Mouse (Mus musculus): ENCODE measurements at regions not wholly inside any gene's neighbourhood (a gene's known extent, or its start where the extent isn't known, plus 50 kb on each side); places are given as distances from the start of the nearest gene placed in this dataset.

DNA sequence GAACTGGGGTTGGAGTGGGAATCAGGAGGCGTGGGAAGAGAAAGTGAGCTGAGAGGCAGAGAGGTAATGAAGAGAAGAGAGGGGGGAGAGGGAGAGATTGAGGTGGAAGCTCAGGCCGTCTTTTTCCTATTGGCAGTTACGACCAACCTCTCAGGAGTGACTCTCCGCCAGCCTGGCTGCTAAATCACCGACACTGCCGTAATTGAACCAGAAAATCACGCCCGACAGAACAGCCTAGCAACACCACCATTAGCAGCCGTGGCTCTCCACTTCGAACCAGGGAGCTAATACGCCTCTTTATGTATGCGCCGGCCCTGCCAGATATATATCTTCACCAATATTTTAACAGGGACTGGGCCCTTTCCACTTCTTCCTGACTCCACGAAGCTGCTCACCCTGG lies 173.5 kb upstream of the Prok2 start:
- Histone ChIP-seq H3K27ac (ENCODE audit: control insufficient read depth, low read depth, low read length) (no peak overlapping the region), H3K4me1 (ENCODE audit: control insufficient read depth in 1 of 2, insufficient read depth in 2 of 2, low read length in 2 of 2) (no peaks in the 10 kb centered on the region), H3K4me3 (ENCODE audit: control insufficient read depth in 1 of 2, insufficient read depth in 1 of 2, low read depth in 2 of 2, low read length in 2 of 2) (no peak overlapping the region), H3K9ac (ENCODE audit: control insufficient read depth, low read depth, low read length, poor library complexity, severe bottlenecking) (no peak overlapping the region), H3K36me3 (ENCODE audit: control insufficient read depth in 1 of 2, insufficient read depth in 2 of 2, low read length in 2 of 2) (no peaks in the 10 kb centered on the region), H3K9me3 (replicated peaks; ENCODE audit: insufficient read depth, low read length) (no peaks in the 10 kb centered on the region), H3K79me2 (ENCODE audit: control insufficient read depth, insufficient read depth, low read length, poor library complexity) (no peaks in the 10 kb centered on the region), H3K27me3 (ENCODE audit: control insufficient read depth in 1 of 2, insufficient read depth in 2 of 2, low read length in 2 of 2) (no peaks in the 10 kb centered on the region)
- DNase-seq (ENCODE audit: low read depth, low spot score), result no peak
- TF ChIP-seq NELFE (IDR thresholded peaks at IDR 0.05; ENCODE audit: low read depth, low read length) (no peak), ELF1 (IDR thresholded peaks at IDR 0.05; ENCODE audit: low read depth, low read length) (no peak)

- H3K79me2 ChIP-seq (ENCODE audit: control insufficient read depth, insufficient read depth, low read length, poor library complexity), result no peaks in the 10 kb centered on the region
- DNase-seq (ENCODE audit: low read depth, low spot score), result no peak
- H3K9ac ChIP-seq (ENCODE audit: control insufficient read depth, low read depth, low read length, poor library complexity, severe bottlenecking), result no peak overlapping the region
- H3K4me1 ChIP-seq (ENCODE audit: control insufficient read depth in 1 of 2, insufficient read depth in 2 of 2, low read length in 2 of 2), result no peaks in the 10 kb centered on the region
- H3K36me3 ChIP-seq (ENCODE audit: control insufficient read depth in 1 of 2, insufficient read depth in 2 of 2, low read length in 2 of 2), result no peaks in the 10 kb centered on the region
- H3K27me3 ChIP-seq (ENCODE audit: control insufficient read depth in 1 of 2, insufficient read depth in 2 of 2, low read length in 2 of 2), result no peaks in the 10 kb centered on the region
- H3K27ac ChIP-seq (ENCODE audit: control insufficient read depth, low read depth, low read length), result no peak overlapping the region
- H3K9me3 ChIP-seq (replicated peaks; ENCODE audit: insufficient read depth, low read length), result no peaks in the 10 kb centered on the region
- TF ChIP-seq MYC (IDR thresholded peaks at IDR 0.05; ENCODE audit: low read depth, low read length) (no peak), E2F4 (IDR thresholded peaks at IDR 0.05; ENCODE audit: borderline replicate concordance, low read depth, low read length) (no peak), POLR2AphosphoS2 (IDR thresholded peaks at IDR 0.05; ENCODE audit: low read length) (no peak), RCOR1 (IDR thresholded peaks at IDR 0.05; ENCODE audit: low read depth, low read length) (no peak), GABPA (IDR thresholded peaks at IDR 0.05; ENCODE audit: low read depth, low read length) (no peak), USF2 (IDR thresholded peaks at IDR 0.05; ENCODE audit: borderline replicate concordance in 1 of 2, insufficient read depth in 1 of 2, low read depth in 1 of 2, low read length in 2 of 2) (no peak), ETS1 (IDR thresholded peaks at IDR 0.05; ENCODE audit: low read depth, low read length) (no peak), USF1 (IDR thresholded peaks at IDR 0.05; ENCODE audit: low read depth, low read length) (no peak), ZC3H11A (IDR thresholded peaks at IDR 0.05; ENCODE audit: low read depth, low read length) (no peak), CHD2 (IDR thresholded peaks at IDR 0.05; ENCODE audit: low read length) (no peak), RAD21 (IDR thresholded peaks at IDR 0.05; ENCODE audit: low read depth, low read length) (no peak), MAX (IDR thresholded peaks at IDR 0.05; ENCODE audit: low read length) (no peak), KAT2A (conservative IDR thresholded peaks at IDR 0.05; ENCODE audit: low read depth, low read length) (no peak)
- H3K4me3 ChIP-seq (ENCODE audit: control insufficient read depth in 1 of 2, insufficient read depth in 1 of 2, low read depth in 2 of 2, low read length in 2 of 2), result no peak overlapping the region
Measured at GRCm38 (mm10) chr6:99898077-99898476, 171.9 kb upstream of the Prok2 start.

DNA sequence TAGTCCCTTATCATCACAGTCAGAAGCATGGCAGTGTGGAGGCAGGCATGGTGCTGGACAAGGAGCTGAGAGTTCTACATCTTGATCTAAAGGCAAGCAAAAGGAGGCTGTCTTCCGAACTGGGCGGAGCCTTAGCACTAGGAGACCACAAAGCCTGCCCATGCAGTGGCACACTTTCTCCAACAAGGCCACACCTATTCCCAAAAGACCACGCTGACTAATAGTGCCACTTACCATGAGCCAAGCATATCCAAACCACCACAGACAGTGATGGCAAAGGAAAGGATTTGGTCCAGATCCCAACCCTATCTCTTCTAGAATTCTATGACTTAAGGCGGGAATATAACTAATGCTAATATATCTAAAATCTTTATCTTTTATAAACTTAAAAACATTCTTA lies 169.4 kb upstream of the Prok2 start:
- no peaks in the 10 kb centered on the region for H3K79me2 ChIP-seq (ENCODE audit: control insufficient read depth, insufficient read depth, low read length, poor library complexity)
- H3K4me3 ChIP-seq (ENCODE audit: control insufficient read depth in 1 of 2, insufficient read depth in 1 of 2, low read depth in 2 of 2, low read length in 2 of 2), result no peak overlapping the region
- no peaks in the 10 kb centered on the region for H3K36me3 ChIP-seq (ENCODE audit: control insufficient read depth in 1 of 2, insufficient read depth in 2 of 2, low read length in 2 of 2)
- no peak for DNase-seq (ENCODE audit: low read depth, low spot score)
- no peak overlapping the region for H3K27ac ChIP-seq (ENCODE audit: control insufficient read depth, low read depth, low read length)
- H3K4me1 ChIP-seq (ENCODE audit: control insufficient read depth in 1 of 2, insufficient read depth in 2 of 2, low read length in 2 of 2), result no peaks in the 10 kb centered on the region
- H3K9ac ChIP-seq (ENCODE audit: control insufficient read depth, low read depth, low read length, poor library complexity, severe bottlenecking), result no peak overlapping the region
- H3K9me3 ChIP-seq (replicated peaks; ENCODE audit: insufficient read depth, low read length), result no peaks in the 10 kb centered on the region
- no peaks in the 10 kb centered on the region for H3K27me3 ChIP-seq (ENCODE audit: control insufficient read depth in 1 of 2, insufficient read depth in 2 of 2, low read length in 2 of 2)
- TF ChIP-seq ETS1 (IDR thresholded peaks at IDR 0.05; ENCODE audit: low read depth, low read length) (no peak), ZNF384 (IDR thresholded peaks at IDR 0.05; ENCODE audit: low read depth, low read length) (no peak), MEF2A (IDR thresholded peaks at IDR 0.05; ENCODE audit: extremely low read depth, insufficient replicate concordance, low read depth, low read length, poor library complexity, severe bottlenecking) (no peak), UBTF (IDR thresholded peaks at IDR 0.05; ENCODE audit: borderline replicate concordance, insufficient read depth, low read depth, low read length) (no peak), TCF12 (IDR thresholded peaks at IDR 0.05; ENCODE audit: low read depth, low read length) (no peak), USF1 (IDR thresholded peaks at IDR 0.05; ENCODE audit: low read depth, low read length) (no peak), CTCF (IDR thresholded peaks at IDR 0.05 in 2 of 3, conservative IDR thresholded peaks at IDR 0.05 in 1 of 3; ENCODE audit: control insufficient read depth in 1 of 3, insufficient read depth in 1 of 3, low read depth in 2 of 3, low read length in 3 of 3, poor library complexity in 1 of 3, severe bottlenecking in 1 of 3) (no peak), POLR2AphosphoS5 (IDR thresholded peaks at IDR 0.05; ENCODE audit: borderline replicate concordance, low read depth, low read length) (no peak), MAFK (IDR thresholded peaks at IDR 0.05; ENCODE audit: borderline replicate concordance, low read depth, low read length) (no peak), ZMIZ1 (IDR thresholded peaks at IDR 0.05; ENCODE audit: low read depth, low read length) (no peak), EP300 (IDR thresholded peaks at IDR 0.05; ENCODE audit: low read depth in 1 of 2, low read length in 2 of 2) (no peak), NELFE (IDR thresholded peaks at IDR 0.05; ENCODE audit: low read depth, low read length) (no peak), ZKSCAN1 (IDR thresholded peaks at IDR 0.05; ENCODE audit: low read depth, low read length) (no peak), GATA1 (IDR thresholded peaks at IDR 0.05; ENCODE audit: low read depth, low read length) (no peak), TAL1 (IDR thresholded peaks at IDR 0.05; ENCODE audit: low read length) (no peak), ELF1 (IDR thresholded peaks at IDR 0.05; ENCODE audit: low read depth, low read length) (no peak)

Measured in MEL (cell line).